Mouse (Mus musculus) adrenal gland, postnatal 0 days (tissue): Measurements from ENCODE around the gene Cenpc1. TPM values are rescaled to one million over a fixed set of nuclear protein-coding genes. Genes with fewer than 3 reads are reported as not detected.

ENCODE experiments used
- polyA plus RNA-seq: library from polyadenylated mRNA; unstranded; fragments of >200 nt; fragmentation: Nextera tagmentation; extraction: Ambion mirVana; gene quantifications from 2 replicates; pipeline ENCODE4 v1.2.1, GENCODE M21; 2015

Cenpc1 gene
- polyA plus RNA-seq, result 17.4 and 18.8 TPM in 2 replicates

GRCm38 (mm10) chr5:86065101-86065875 lies at the start of gene Cenpc1:
TSS of gene Cenpc1 (minus strand) at chr5:86065583.

DNA sequence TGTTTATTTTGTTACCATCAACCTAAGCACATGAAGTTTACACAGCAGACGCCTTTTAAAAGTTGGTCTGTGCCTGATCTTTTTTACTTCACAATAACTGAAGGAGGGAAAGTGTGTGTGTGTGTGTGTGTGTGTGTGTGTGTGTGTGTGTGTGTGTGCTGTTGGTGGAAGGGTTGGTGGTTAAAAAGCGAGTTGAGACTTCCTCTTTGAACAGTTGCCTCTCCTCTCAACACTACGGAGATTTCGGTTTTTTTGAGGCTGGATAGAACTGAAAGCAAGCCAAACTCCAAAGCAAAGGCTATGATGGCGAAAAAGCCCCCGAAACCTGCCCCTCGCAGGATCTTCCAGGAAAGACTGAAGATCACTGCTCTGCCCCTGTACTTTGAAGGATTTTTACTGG lies 6.2 kb upstream of the Cenpc1 start, which contains the start of gene Stap1:
Gene Stap1, plus strand, starts transcription at position 209 of the 400 bp plus-strand sequence.

Other genes with a start within 250 kb of the Cenpc1 start
- gene Stap1, start 6.2 kb upstream of the Cenpc1 start, polyA plus RNA-seq, result 0.20 and 0.52 TPM in 2 replicates
- gene Uba6, start 107.2 kb upstream of the Cenpc1 start, polyA plus RNA-seq, result 4.5 and 6.0 TPM in 2 replicates
- gene Gnrhr, start 132.3 kb upstream of the Cenpc1 start, polyA plus RNA-seq, result 0.44 and 1.2 TPM in 2 replicates
- gene Tmprss11c, start 223.7 kb upstream of the Cenpc1 start, polyA plus RNA-seq, result not detected in 2 replicates